Mouse (Mus musculus): ENCODE data around the gene Pi4ka.

- TF ChIP-seq CTCF (IDR thresholded peaks at IDR 0.05): no peak
- no peak for TF ChIP-seq POLR2A (IDR thresholded peaks at IDR 0.05; ENCODE audit: insufficient read depth, low read depth, low read length)
- no peak for TF ChIP-seq EP300 (IDR thresholded peaks at IDR 0.05; ENCODE audit: insufficient read depth, low read depth, low read length)
Observed at GRCm38 (mm10) chr16:17356031-17356430, 50.1 kb downstream of the Pi4ka start.

Data from heart, adult 2 months (tissue).